Mouse (Mus musculus): ENCODE measurements around the gene Pdzd7. TPM values are rescaled to one million over a fixed set of nuclear protein-coding genes. Genes with fewer than 3 reads are reported as not detected.

Gene Pdzd7
- polyA plus RNA-seq, 1 experiment from 2014 or later = 0.19 TPM

Other genes with a start within 250 kb of the Pdzd7 start
- gene Slf2, start 114.6 kb downstream of the Pdzd7 start, polyA plus RNA-seq (2014; fragmentation: Nextera tagmentation; extraction: Ambion mirVana) = 38.7 and 44.3 TPM in 2 replicates
- gene Sema4g, start 56.6 kb downstream of the Pdzd7 start, polyA plus RNA-seq (2014; fragmentation: Nextera tagmentation; extraction: Ambion mirVana) = 4.4 and 4.7 TPM in 2 replicates
- 13.8 and 14.2 TPM in 2 replicates for gene Twnk, start 40.1 kb downstream of the Pdzd7 start, polyA plus RNA-seq (2014; fragmentation: Nextera tagmentation; extraction: Ambion mirVana)
- 67.3 and 69.6 TPM in 2 replicates for gene Mrpl43, start 39.3 kb downstream of the Pdzd7 start, polyA plus RNA-seq (2014; fragmentation: Nextera tagmentation; extraction: Ambion mirVana)
- gene Lzts2, start 31.3 kb downstream of the Pdzd7 start, polyA plus RNA-seq (2014; fragmentation: Nextera tagmentation; extraction: Ambion mirVana) = 35.7 and 44.1 TPM in 2 replicates
- 17.7 and 20.4 TPM in 2 replicates for gene Sfxn3, start 1.8 kb upstream of the Pdzd7 start, polyA plus RNA-seq (2014; fragmentation: Nextera tagmentation; extraction: Ambion mirVana)
- gene Kazald1, start 29.5 kb upstream of the Pdzd7 start, polyA plus RNA-seq (2014; fragmentation: Nextera tagmentation; extraction: Ambion mirVana) = 0.38 and 0.39 TPM in 2 replicates
- 0.27 and 0.32 TPM in 2 replicates for gene Tlx1, start 105.0 kb upstream of the Pdzd7 start, polyA plus RNA-seq (2014; fragmentation: Nextera tagmentation; extraction: Ambion mirVana)
- not detected in 2 replicates for gene Lbx1, start 190.1 kb upstream of the Pdzd7 start, polyA plus RNA-seq (2014; fragmentation: Nextera tagmentation; extraction: Ambion mirVana)